Mouse (Mus musculus): Measurements from ENCODE around the gene Hist1h2ah.

Hist1h2ah gene

DNA sequence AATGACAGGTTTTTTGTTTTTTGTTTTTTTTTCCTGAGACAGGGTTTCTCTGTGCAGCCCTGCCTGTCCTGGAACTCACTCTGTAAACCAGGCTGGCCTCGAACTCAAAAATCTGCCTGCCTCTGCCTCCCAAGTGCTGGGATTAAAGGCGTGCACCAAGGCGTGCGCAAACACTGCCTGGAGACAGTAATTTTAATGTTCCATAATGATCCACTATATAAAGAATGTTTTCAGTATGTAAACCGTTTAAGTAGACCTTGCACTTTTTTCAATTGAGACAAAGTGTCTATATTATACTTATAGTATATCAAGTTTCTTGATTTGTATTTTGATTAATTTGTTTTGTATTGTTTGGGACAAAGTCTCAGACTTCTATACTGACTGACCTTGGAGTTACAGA, 4.0 kb upstream of the Hist1h2ah start:
- DNase-seq: no peak

DNA sequence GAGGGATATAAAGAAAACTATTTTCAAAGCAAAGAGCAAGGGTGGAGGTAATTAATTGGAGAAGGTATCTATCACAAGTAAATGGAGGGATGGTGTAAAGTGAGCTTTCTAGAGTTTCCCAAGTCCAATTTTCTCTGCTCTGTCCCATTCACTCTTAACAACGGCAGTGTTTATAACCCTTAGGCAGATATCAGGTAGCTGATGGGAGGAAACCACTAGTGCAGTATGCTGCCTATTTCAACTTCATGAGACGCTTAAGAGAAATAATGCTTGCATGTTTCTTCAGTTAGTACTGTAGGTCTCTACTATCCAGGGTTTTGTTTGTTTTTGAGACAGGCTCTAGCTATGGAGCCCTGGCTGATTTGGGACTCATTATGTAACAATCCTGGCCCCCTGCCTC, 2.0 kb upstream of the Hist1h2ah start:
- DNase-seq: no peak

- DNase-seq: no peak
These were observed 1.6 kb upstream of the Hist1h2ah start for GRCm38 (mm10) chr13:22036986-22037385.

DNA sequence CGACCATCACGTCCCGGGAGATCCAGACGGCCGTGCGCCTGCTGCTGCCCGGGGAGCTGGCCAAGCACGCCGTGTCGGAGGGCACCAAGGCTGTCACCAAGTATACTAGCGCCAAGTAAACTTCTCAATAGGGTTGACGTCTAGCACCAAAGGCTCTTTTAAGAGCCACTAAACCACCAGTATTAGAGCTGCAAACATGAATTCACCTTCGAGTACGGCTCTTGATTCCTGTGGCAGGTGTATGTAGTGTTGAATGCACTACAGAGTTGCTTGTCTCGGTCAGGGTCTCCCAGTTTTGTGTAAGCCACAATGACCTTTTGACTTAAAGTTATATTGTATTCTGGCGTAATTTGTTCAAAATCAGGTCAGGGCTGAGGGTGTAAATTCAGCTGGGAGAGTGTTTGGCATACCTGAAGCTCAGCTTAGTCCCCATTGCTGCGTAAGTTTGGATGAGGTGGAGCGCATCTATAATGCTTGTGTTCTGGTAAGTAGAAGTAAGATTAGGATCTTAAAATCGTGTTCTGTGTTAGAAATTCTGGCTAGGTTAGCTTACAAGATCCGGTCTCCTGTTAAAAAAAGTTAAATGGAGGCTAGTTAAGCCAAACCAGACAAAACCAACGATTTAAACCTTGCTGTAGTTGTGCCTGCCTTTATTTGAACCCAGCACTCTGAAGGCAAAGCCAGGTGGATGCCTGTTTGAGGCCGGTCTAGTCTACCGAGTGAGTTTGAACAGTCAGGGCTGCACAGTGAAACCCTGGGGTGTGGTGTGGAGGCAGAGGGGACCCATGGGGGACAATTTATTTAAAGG, 985 bp upstream of the Hist1h2ah start:
- no peak for DNase-seq

DNA sequence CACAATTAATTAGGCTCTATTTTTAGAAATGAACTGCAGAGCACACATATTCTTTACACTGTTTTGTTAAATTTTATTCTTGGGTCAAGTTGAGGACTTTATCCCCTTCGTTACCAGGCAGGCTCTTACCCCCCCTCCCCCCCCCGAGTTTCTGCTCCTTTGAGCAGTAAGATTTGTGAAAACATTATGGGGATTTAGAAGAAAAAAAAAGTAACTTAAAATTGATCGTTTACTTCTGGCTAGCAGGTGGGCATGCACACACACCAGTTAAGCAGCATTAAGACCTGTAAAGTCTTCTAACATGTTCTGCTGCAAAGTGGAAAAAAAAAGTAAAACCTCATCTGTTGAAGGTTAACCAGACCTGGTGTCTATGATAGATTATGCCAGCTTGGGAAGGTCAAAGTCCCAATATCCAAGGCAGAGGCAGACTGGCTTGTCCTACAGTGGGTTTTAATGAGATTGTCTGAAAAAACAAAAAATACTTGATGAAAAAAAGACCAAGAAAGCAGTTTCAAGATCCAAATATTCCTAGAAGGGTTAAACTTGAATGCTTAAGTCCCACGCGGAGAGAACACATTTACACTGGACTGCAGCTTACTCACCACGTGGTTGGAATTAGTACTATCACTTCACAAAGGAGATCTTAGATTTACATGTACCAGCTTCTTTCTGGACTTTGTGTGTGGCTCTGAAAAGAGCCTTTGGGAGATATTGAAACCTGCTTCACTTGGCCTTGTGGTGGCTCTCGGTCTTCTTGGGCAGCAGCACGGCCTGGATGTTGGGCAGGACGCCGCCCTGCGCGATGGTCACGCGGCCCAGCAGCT, 713 bp downstream of the Hist1h2ah start:
- no peak for DNase-seq

GRCm38 (mm10) chr13:22033741-22034442, 1.5 kb downstream of the Hist1h2ah start:
- no peak for DNase-seq

GRCm38 (mm10) chr13:22030493-22030892, 4.9 kb downstream of the Hist1h2ah start:
- no peak for DNase-seq

- DNase-seq: no peak
These were observed 5.4 kb downstream of the Hist1h2ah start for GRCm38 (mm10) chr13:22029928-22030327.

- peak; percentile 78 to 83 for DNase-seq
These were observed 6.5 kb downstream of the Hist1h2ah start for GRCm38 (mm10) chr13:22028673-22029460.

GRCm38 (mm10) chr13:22026058-22027031, 9.0 kb downstream of the Hist1h2ah start:
- DNase-seq: peak; percentile 56 to 66

- DNase-seq: peak; percentile 26 to 58
These were observed 13.1 kb downstream of the Hist1h2ah start for GRCm38 (mm10) chr13:22022241-22022640.

- DNase-seq: no peak
These were observed 13.8 kb downstream of the Hist1h2ah start for GRCm38 (mm10) chr13:22021581-22021980.

DNA sequence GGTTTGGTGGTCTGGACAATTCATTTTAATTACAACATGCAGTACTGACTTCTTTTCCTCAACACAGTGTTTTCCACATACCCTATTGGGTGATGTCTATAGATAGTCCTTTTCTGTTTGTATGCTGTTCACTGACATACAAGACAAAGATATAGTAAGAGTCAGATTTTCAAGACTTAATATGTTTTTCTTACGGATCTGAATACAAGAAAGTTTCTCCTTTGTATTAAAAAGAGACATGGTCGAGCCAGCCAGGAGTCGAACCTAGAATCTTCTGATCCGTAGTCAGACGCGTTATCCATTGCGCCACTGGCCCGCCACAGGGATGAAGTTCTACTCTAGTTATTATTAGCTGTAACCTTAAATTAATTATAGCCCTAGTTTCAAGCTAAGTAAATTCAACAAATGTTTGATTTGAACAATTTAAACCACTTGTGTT, 14.4 kb downstream of the Hist1h2ah start:
- no peak for DNase-seq

DNA sequence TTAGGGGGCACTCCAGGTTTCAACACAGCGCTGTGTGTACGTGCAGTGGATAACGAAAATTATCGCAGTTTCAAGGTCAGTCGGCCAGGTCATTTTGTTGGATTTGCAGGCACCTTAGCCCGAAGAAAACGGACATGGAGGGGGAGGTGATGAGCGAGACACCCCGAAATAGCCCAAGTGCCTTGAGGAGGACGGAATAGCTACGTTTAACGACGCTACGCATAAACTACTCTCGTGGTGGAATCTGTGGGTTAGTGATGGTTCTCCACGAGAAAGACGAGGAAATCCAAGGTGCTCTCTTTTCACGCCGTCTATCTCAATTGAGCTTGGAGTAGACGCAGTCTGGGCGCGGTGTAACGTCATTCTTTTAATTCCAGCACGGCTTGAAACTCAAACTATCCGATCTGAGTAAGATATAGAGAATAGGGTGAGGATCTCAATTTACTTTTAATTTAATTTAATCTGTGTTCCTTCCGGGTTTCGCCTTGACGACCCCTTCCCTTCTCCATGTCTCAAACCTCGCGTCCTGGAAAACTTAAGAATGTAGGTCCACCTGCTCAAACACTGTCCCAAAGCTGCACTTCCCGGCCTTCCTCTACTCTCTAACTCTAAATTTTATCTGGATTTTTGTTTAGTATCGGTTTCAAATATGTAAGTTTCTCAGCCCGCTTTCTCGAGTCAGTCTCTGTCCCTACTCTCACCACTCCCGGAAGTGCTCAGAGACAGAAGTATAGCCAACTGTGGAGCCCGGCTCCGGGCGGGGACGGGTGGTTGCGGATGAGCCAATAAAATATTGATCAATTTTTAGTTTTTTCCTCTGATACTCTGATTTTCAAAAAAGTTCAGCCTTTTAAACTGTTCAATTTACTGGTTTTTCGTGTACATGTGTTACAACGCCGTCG, 15.2 kb downstream of the Hist1h2ah start:
- peak; percentile 25 to 41 for DNase-seq

- peak; percentile 49 to 70 for DNase-seq
These were observed 19.6 kb downstream of the Hist1h2ah start for GRCm38 (mm10) chr13:22015479-22016450.

DNA sequence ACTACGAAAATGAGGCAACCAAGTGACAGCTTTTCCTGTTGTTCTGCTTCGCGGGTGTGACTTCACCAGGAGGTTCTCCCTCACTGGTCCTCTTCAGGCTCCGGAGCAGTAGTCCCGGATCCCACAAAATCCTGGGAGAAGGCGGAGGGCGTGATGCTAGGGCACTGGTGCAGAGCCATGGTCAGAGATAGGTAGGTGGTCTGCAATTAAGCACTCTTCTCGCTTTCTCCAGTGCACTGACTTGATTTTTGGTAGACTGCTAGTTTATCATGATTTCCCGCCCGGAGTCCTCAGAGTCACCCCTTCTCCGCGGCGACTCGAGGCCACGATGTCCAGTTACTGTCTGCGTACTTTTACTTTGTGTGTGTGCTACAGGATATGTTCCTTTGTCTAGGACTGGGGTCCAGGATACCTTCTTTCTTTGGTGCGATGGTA, 20.9 kb downstream of the Hist1h2ah start:
- DNase-seq: no peak

DNA sequence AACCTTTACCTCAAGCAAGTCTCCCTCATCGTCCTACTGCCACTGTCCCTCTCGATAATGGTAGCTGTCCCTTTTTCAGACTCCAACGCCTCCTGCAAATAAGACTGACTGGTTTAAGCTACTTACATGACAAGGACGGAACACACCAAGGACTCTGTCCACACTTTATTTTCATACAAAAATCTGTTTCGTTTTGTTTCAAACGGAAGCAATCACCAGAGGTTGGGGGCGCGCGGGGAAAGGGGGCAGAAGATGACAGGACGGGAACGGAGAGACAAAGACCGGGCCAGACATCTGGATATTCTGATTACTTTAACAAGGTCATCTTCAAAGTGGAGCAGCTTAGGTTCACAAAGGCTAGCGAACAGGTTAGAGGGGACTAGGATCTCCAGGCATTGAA, 21.7 kb downstream of the Hist1h2ah start:
- DNase-seq: no peak

GRCm38 (mm10) chr13:22009642-22010041, 25.7 kb downstream of the Hist1h2ah start, which contains the start of gene Prss16:
TSS of gene Prss16 (minus strand) at chr13:22009742.
- DNase-seq: no peak

- no peak for DNase-seq
These were observed 26.7 kb downstream of the Hist1h2ah start for GRCm38 (mm10) chr13:22008707-22009106.

Data from thymus, adult 18-20 months (tissue).